Mouse (Mus musculus): ENCODE data around the gene Magea4. TPM values are rescaled to one million over a fixed set of nuclear protein-coding genes. Genes with fewer than 3 reads are reported as not detected.

Magea4 gene
- not detected in 2 replicates for polyA plus RNA-seq (2015; fragmentation: Nextera tagmentation; extraction: Ambion mirVana)

DNA sequence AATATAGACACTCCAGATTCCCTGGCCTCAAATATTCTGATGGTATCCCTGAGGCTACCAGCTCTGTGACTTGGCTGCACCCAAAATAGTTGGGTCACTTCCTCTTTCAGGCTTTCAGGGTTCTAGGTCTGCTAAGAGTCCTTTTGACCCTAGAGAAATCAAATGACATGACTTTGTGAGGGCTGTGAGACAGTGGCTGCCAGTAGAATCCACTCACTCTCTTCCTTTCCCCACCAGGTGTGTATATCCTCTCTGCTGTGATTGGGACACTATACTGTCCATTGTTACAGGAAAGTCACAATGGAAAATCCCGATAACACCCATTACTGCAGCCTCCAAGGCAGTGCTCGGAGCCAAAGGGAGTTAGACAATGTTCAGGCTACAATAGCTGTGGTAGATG is at the start of gene Magea4:
Gene Magea4, plus strand, starts transcription at position 301 of the 400 bp plus-strand sequence.
- Histone ChIP-seq H3K27me3 (no peaks in the 10 kb centered on the region; the same call in 1 of the 2 replicates), H3K4me3 (no peak within 1 kb of the TSS), H3K9me3 (no peaks in the 10 kb centered on the region), H3K4me2 (no peak within 1 kb of the TSS), H3K4me1 (no peaks in the 10 kb centered on the region), H3K9ac (no peak within 1 kb of the TSS), H3K36me3 (no peaks in the 10 kb centered on the region), H3K27ac (no peak within 1 kb of the TSS)
- no peak for ATAC-seq (ENCODE audit: insufficient number of reproducible peaks, insufficient read depth, low FRiP score, low TSS enrichment, low read depth)
- 62% methylated on average over 2 of the region's 2 CpGs for WGBS

DNA sequence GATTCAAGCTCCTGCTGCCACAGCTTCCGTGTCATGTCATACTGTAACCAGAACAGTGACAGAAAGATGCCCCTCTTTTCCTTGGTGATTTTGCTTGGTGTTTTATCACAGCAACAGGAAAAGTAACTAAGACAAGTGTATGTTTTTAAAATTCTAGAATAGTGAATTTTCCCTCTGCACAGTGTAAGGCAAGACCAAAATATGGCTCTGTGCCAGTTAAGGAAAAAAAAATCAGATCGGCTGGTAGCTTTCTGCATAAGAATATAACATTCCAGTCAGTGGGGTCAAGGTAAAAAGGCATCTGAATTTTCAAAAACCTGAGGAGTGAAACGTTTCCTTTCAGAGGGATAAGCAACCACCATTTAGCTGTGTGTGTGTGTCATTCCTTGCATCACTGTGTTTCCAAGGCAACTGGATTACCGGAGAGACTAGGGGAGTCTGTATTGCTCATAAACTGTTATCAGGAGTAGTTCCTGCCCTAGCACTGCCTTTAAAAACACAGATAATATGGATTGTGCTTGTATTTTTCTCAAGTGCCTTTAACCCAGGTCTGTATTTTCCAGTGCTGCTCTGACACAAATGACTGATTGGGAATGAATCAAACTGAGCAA is 18.8 kb upstream of the Magea4 start:
- H3K36me3 ChIP-seq = no peaks in the 10 kb centered on the region
- no peaks in the 10 kb centered on the region for H3K4me1 ChIP-seq
- no peak for ATAC-seq (ENCODE audit: insufficient number of reproducible peaks, insufficient read depth, low FRiP score, low TSS enrichment, low read depth)
- H3K4me3 ChIP-seq = no peak overlapping the region
- no peaks in the 10 kb centered on the region for H3K9me3 ChIP-seq
- no peak overlapping the region for H3K9ac ChIP-seq
- no peaks in the 10 kb centered on the region for H3K27me3 ChIP-seq
- 48% methylated on average over 4 of the region's 4 CpGs for WGBS
- no peak overlapping the region for H3K27ac ChIP-seq
- H3K4me2 ChIP-seq = no peak overlapping the region

DNA sequence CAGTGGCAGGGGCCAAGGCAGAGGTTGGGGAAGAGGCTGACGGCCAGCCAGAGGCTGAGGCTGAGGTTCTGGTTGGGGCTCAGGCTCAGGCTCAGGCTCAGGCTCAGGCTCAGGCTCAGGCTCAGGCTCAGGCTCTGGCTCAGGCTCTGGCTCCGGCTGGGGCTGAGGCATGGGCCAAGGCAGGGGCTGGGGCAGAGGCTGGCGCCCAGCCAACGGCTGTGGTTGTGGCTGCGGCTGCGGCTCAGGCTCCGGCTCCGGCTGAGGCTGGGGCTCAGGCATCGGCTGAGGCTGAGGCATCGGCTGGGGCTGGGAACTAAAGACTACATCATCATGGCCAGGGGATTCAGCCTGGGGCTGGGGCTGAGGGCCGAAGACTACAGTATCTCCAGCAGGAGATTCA is 48.8 kb downstream of the Magea4 start:
- Histone ChIP-seq H3K36me3 (no peaks in the 10 kb centered on the region), H3K9ac (no peak overlapping the region), H3K27ac (no peak overlapping the region), H3K4me3 (no peak overlapping the region), H3K27me3 (no peaks in the 10 kb centered on the region), H3K4me1 (no peaks in the 10 kb centered on the region), H3K9me3 (no peaks in the 10 kb centered on the region), H3K4me2 (no peak overlapping the region)
- no peak for ATAC-seq (ENCODE audit: insufficient number of reproducible peaks, insufficient read depth, low FRiP score, low TSS enrichment, low read depth)
- 81% methylated on average over 11 of the region's 11 CpGs for WGBS

MicroRNA genes within 50 kb of the gene (microRNA counts, 519-probe panel; counts per million panel counts)
- microRNA mmu-miR-224 (1,888 counts per million, percentile 50 among the panel's probes with 10 or more counts), microRNA mmu-miR-452 (236 counts per million, percentile 44 among the panel's probes with 10 or more counts)

Small RNAs within 50 kb of the gene (microRNA-seq; reads per million reads assigned to microRNA genes)
- gene Mir224 (482 reads per million, percentile 71 among the genes with 10 or more reads in this experiment), gene Mir452 (96.2 reads per million, percentile 53 among the genes with 10 or more reads in this experiment)

Other genes with a start within 250 kb of the Magea4 start
- gene Fate1, start 249.0 kb upstream of the Magea4 start, polyA plus RNA-seq (2015; fragmentation: Nextera tagmentation; extraction: Ambion mirVana) = not detected in 2 replicates
- gene Cnga2, start 230.2 kb upstream of the Magea4 start, polyA plus RNA-seq (2015; fragmentation: Nextera tagmentation; extraction: Ambion mirVana) = 0.66 and 0.81 TPM in 2 replicates
- 4.2 and 5.1 TPM in 2 replicates for gene Gabre, start 52.8 kb downstream of the Magea4 start, polyA plus RNA-seq (2015; fragmentation: Nextera tagmentation; extraction: Ambion mirVana)
- not detected in 2 replicates for gene Magea10, start 164.8 kb downstream of the Magea4 start, polyA plus RNA-seq (2015; fragmentation: Nextera tagmentation; extraction: Ambion mirVana)